Mouse (Mus musculus) G1E-ER4 (cell line): ENCODE measurements around the gene Brd4. TPM values are rescaled to one million over a fixed set of nuclear protein-coding genes. Genes with fewer than 3 reads are reported as not detected.

Experiments used
- GATA1 ChIP-seq: IDR thresholded peaks from one replicate; pipeline ENCODE4 v1.8.0; 2012; ENCODE audit warnings: low read length, inconsistent platforms
- polyA plus RNA-seq: library from polyadenylated mRNA; stranded (reverse); fragments of >175 nt; gene quantifications from 2 replicates; pipeline ENCODE4 v1.2.3, GENCODE M21; 2012

Gene Brd4
- polyA plus RNA-seq, 1 experiment: 189 TPM

DNA sequence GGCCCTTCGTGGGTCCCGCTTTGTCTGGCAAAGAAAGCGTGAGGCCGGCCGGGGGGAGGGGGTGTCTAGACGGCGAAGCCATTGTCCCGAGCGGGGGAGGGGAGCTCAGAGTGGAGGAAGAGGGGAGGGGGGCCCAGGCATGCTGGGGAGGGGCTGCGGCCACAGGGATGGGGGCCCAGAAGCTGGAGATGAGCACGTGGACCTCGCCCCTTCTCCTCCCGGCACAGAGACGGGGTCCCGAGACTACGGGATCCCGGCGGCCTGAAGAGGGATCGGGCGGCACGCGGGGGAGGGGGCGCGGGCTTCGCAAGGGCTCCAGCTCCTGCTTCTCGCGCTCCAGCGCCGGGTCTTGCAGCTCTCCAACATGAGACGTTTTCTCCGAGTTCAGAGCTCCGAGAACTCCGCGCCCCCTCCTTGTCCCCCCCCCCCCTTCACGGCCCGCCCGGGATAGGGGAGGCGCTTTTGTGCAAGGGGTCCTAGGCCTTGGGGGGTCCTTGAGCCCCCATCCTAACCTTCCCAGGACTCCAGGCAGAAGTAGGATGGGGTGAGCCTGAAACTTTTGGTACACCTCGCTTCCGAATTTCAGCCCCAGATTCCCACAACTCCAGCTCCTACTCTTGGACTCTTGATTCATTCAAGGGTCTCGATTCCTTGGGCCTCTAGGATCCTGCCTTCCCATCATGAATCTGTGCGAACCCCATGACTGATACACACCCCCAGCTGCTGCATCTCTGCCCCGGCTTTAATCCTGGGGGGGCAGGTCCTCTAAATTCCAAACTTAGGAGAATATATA lies 118.5 kb downstream of the Brd4 start:
- TF ChIP-seq GATA1: no peak

DNA sequence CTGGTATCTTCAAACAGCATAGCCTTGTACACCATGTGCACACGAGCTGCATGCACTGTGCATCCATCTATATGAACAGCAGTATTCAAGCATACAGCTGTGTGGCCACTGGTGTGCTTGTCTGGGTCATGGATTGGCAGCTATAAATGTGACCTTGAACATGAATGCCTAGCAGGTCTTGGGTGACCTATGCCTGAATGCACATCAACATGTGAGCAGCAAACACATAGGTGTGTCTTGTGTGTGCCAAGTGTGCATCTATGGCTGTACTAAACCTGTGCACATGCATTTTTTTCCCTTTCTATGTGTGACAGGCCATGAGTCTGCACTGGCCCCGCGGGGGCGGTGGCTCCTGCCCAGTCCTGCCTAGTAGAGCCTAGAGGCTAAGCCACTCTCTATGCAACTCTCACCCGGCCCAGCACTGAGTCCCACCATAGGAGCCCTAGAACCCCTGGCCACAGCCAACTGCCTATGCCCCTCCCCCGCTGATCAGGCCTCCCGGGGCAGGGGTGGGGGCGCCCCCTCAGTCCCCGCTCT lies 119.2 kb downstream of the Brd4 start:
- TF ChIP-seq GATA1: no peak

DNA sequence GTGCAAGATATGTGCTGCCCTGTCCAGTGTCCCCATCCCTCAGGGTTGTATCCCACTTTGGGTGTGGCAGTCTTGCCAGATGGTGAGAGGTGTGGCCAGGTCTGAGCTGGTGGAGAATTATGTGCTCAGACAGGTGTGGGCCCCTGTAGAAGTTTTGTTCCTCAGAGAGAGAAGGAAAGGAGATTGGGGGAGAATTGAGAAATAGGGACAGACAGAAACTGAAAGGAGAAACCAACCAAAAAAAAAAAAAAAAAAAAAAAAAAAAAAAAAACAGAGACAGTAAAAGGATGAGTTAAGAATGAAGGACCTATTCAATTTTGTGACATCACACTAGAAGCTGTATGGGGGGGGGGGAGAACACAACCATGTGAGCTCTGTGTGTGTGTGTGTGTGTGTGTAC lies 119.7 kb downstream of the Brd4 start:
- TF ChIP-seq GATA1: no peak

DNA sequence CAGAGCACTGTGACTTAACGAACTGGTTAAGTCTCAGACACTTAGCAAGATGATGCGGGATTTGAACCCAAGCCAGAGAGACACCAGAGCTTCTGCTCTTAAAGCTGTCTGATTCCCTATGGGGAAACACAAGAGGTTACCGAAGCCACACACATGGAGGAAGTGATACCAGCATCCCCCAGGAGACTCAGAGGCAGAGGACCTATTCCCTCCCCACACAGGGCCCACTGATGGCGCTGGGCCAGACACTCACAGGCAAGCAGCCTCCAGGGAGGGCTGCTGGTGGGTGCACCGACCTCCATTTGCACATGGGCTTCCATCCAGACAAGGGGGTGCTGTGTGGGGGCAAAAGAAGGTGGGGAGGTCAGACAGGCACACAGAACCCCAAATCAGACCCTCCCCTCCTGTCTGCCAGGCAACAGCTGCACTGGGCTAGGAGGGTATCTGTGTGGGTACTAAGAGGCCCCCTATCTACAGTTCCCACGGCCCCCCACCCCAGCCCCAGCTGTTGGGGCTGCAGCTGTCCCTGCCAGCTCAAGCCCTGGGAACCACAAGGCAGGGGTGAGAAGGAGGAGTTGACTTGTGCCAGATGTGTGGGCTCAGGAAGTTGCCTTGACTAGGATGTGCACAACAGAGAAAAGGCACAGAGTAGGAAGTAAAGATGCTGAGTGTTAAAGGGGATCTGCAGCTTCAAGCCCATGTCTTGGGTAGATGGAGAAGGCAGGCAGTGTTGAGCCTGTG lies 120.4 kb downstream of the Brd4 start:
- TF ChIP-seq GATA1: no peak

DNA sequence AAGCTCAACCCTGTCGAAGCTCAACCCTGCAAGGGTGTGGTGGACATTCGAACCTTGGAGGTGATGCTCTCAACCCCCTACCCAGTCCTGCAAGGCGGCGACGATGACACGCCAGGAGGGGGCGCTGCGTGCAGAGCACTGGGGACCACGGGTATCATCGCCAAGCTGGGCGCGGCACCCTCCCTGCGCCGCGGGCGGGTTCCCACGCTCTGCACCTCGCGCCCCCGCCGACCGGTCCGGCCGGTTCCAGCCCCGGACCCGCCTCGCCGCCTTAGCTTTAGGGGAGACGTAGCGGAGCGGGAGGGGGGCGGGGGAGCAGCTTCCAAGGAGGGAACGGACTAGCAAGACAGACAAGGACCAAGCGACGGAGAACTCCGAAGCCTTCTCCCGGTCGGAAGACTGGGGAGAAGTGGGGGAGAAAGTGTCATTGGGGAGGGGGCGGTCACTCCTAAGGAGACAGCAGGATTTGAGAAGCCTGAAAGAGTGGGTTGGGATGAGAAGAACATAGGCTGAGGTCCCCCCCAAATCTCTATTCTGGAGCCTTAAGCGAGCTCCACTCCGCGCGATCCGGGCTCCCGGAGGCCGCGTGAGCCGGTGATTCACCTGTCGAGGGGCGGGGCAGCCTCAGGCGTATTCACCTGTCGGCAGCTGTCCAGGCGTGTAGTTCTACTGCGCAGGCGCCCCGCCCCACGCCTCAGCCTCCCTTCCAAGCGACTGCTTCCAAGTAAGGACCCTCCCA lies 122.2 kb downstream of the Brd4 start:
- no peak for TF ChIP-seq GATA1

DNA sequence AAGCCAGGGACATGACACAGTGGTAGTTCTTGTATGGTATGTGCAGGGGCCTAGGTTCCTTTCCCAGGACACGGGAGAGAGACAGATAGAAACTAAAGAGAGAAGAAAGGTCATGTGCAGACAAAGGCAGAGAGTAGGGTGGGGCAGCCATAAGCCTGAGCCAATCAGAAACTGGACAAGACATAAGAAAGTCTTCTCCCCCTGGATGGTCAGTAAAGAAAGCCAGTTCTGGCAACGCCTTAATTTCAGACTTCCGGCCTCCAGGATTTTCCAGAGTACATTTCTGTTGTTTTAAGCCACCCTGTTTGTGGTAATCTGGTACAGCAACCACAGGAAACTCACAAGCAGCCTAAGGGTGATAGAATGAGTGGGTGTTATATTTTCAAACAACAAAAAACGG lies 123.6 kb downstream of the Brd4 start:
- no peak for TF ChIP-seq GATA1

DNA sequence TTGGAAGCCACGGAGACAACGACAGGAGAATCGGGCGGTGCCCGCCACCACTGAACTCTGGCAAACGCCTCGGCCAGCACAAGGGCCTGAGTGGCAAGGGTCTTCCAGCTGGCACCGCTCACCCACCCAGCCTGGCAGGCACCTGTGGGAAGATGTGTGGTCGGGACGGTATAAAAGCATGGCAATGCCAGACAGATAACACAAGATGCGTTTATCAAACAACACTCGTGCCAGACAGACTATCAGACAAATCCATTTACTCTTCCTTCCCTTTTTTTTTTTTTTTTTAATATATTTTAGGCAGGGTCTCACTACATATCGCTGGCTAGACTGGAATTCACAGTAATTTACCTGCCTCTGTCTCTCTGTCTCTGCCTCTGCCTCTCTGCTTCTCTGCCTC lies 125.7 kb downstream of the Brd4 start:
- no peak for TF ChIP-seq GATA1

DNA sequence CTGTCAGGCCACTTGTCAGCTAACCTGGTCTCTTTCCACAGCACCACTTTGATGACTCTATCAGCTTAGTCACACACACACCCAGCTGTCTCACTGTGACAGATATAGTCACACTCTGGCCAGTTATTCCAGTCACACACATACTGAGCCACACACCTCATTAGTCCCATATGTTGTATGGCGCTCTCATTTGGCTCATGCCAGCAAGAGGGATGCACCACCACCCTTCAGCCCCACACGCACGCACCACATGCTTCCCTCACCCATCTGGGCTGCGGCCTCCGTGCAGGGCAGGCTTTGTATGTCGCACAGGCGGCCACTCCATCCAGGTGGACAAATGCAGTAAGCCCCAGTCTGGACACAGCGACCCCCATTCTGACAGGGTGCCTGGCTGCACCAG lies 137.8 kb downstream of the Brd4 start:
- no peak for TF ChIP-seq GATA1

Other genes starting within 250 kb of the Brd4 start
- gene Rrp1b, start 248.6 kb downstream of the Brd4 start, polyA plus RNA-seq: 289 and 299 TPM in 2 replicates
- not detected in 2 replicates for gene Hsf2bp, start 248.4 kb downstream of the Brd4 start, polyA plus RNA-seq
- 1.9 and 2.2 TPM in 2 replicates for gene Notch3, start 117.9 kb downstream of the Brd4 start, polyA plus RNA-seq
- gene Ephx3, start 95.2 kb downstream of the Brd4 start, polyA plus RNA-seq: not detected in 2 replicates
- gene Akap8, start 36.5 kb upstream of the Brd4 start, polyA plus RNA-seq: 365 and 407 TPM in 2 replicates
- gene Akap8l, start 65.9 kb upstream of the Brd4 start, polyA plus RNA-seq: 105 and 134 TPM in 2 replicates
- gene Wiz, start 104.7 kb upstream of the Brd4 start, polyA plus RNA-seq: 91.2 and 92.4 TPM in 2 replicates
- 13.0 and 13.2 TPM in 2 replicates for gene Rasal3, start 118.9 kb upstream of the Brd4 start, polyA plus RNA-seq
- gene Pglyrp2, start 139.4 kb upstream of the Brd4 start, polyA plus RNA-seq: 1.8 and 2.3 TPM in 2 replicates
- not detected in 2 replicates for gene Cyp4f39, start 168.0 kb upstream of the Brd4 start, polyA plus RNA-seq
- gene Cyp4f17, start 221.3 kb upstream of the Brd4 start, polyA plus RNA-seq: not detected in 2 replicates